Mouse (Mus musculus) frontal cortex, postnatal 14 days (tissue): ENCODE measurements around the gene Slc37a1.

Source experiments
- DNase-seq, 2 experiments: peaks; one replicate each; pipeline ENCODE4 v3.0.0; 2022; ENCODE audit warnings: low spot score in 2 of 2

The Slc37a1 gene

GRCm38 (mm10) chr17:31317521-31318272 lies 31.1 kb downstream of the Slc37a1 start:
- no peak for DNase-seq

GRCm38 (mm10) chr17:31318906-31319767 lies 32.5 kb downstream of the Slc37a1 start:
- DNase-seq = no peak

- peak; percentile 70 to 76 for DNase-seq
These were observed 34.8 kb downstream of the Slc37a1 start for GRCm38 (mm10) chr17:31321425-31321824.

- DNase-seq = no peak
These were observed 35.9 kb downstream of the Slc37a1 start for GRCm38 (mm10) chr17:31322446-31322845.

- DNase-seq = no peak
These were observed 36.8 kb downstream of the Slc37a1 start for GRCm38 (mm10) chr17:31323379-31323778.

GRCm38 (mm10) chr17:31324227-31324626 lies 37.6 kb downstream of the Slc37a1 start:
- DNase-seq = no peak

GRCm38 (mm10) chr17:31325451-31326219 lies 39.0 kb downstream of the Slc37a1 start:
- DNase-seq = no peak

- DNase-seq = no peak
These were observed 39.7 kb downstream of the Slc37a1 start for GRCm38 (mm10) chr17:31326220-31326852.

GRCm38 (mm10) chr17:31328466-31328865 lies 41.9 kb downstream of the Slc37a1 start:
- no peak for DNase-seq

- peak; percentile 67 to 69 for DNase-seq
These were observed 44.0 kb downstream of the Slc37a1 start for GRCm38 (mm10) chr17:31330622-31331021.

GRCm38 (mm10) chr17:31331273-31331672 lies 44.7 kb downstream of the Slc37a1 start:
- no peak for DNase-seq

GRCm38 (mm10) chr17:31331920-31332319 lies 45.3 kb downstream of the Slc37a1 start:
- DNase-seq = no peak

- no peak for DNase-seq
These were observed 45.7 kb downstream of the Slc37a1 start for GRCm38 (mm10) chr17:31332333-31332732.

- DNase-seq = no peak
These were observed 48.1 kb downstream of the Slc37a1 start for GRCm38 (mm10) chr17:31334509-31335260.

- no peak for DNase-seq
These were observed 48.9 kb downstream of the Slc37a1 start for GRCm38 (mm10) chr17:31335344-31336080.

- no peak for DNase-seq
These were observed 53.2 kb downstream of the Slc37a1 start for GRCm38 (mm10) chr17:31339769-31340168.

- no peak for DNase-seq
These were observed 55.6 kb downstream of the Slc37a1 start for GRCm38 (mm10) chr17:31342191-31342590.

- DNase-seq = peak in 1 of 2 experiments; percentile 63
These were observed 57.7 kb downstream of the Slc37a1 start for GRCm38 (mm10) chr17:31344172-31344801.

GRCm38 (mm10) chr17:31344816-31345215 lies 58.2 kb downstream of the Slc37a1 start:
- DNase-seq = no peak

GRCm38 (mm10) chr17:31348129-31348528 lies 61.5 kb downstream of the Slc37a1 start:
- no peak for DNase-seq
